Mouse (Mus musculus) adrenal gland, adult 18-20 months (tissue): Measurements from ENCODE around the gene Rrm2. TPM values are rescaled to one million over a fixed set of nuclear protein-coding genes. Genes with fewer than 3 reads are reported as not detected.

Experiments used
- DNase-seq, 2 experiments: peaks; one replicate each; pipeline ENCODE4 v3.0.0; 2021 to 2022; ENCODE audit warnings: low spot score in 2 of 2
- total RNA-seq, 2 experiments: library from RNA; stranded (reverse); gene quantifications; 1 replicate in 1 of 2; 2 replicates in 1 of 2; pipeline ENCODE4 v1.2.3; 2021

The Rrm2 gene
- total RNA-seq, 2 experiments from 2014 or later = 4.6 to 5.1 TPM

DNA sequence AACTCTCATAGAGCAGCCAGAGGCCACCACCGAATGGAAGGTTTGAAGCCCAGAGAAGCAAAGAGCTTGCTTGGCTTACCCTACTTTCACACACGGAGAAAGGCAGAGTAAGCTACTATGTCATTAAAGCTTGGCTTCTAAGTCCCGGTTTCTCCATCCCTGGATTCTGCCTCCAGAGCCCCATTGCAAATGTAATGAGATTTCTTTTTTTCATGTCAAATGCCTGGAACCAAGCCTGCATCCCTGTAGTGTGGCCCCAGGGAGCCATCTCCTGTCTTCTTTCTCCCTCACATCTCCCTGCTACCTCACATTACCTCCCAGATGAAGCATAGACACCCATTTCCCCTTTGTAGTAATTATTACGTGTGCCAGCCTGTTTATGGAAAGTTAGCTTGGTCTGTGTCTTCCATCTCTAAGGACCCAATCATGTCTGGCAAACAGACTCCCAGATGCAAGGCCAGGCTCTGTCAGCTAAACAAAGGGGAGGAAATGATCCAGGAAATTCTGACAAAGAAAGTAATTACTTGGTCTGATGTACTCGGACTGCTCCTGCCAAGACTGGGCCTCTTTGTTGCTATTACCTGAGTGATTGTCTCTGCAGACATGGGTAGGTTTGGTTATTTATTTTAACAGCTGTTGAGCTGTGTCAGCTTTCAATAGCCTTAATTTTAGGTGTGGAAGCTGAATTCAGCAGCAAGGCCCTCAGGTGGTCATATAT, 38.7 kb downstream of the Rrm2 start:
- no peak for DNase-seq

DNA sequence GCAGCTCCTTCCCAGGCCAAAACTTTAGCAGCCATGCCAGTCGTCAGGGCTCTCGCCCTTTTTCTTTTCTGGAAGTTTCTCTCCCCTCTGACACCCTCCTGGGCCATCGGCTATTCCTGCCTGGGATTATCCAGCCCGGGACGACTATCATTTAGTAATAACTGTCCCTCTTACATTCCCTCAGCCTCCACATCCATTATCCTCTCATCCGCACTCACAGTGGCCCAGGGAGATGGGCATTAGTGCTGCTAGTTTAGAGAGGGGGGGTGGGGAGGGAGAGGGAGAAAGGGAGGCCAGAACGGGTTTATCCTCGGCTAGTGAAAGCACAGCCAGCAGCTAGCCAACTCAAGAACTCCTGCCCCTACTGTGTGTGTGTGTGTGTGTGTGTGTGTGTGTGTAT, 39.3 kb downstream of the Rrm2 start:
- no peak for DNase-seq

DNA sequence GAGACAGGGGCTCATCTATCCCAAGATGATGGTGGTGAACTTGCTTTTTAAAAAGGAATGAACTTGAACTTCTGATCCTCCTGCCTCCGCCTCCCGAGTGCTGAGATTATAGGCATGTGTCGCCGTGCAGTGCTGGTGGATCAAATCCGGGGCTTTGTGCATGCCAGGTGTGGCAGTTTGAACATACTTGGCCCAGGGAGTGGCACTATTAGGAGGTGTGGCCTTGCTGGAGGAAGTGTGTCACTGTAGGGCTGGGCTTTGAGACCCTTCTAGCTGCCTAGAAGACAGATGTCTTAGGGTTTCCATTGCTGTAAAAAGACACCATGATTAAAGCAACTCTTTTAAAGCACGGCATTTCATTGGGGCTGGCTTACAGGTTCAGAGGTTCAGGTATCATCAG, 42.5 kb downstream of the Rrm2 start:
- DNase-seq = no peak

DNA sequence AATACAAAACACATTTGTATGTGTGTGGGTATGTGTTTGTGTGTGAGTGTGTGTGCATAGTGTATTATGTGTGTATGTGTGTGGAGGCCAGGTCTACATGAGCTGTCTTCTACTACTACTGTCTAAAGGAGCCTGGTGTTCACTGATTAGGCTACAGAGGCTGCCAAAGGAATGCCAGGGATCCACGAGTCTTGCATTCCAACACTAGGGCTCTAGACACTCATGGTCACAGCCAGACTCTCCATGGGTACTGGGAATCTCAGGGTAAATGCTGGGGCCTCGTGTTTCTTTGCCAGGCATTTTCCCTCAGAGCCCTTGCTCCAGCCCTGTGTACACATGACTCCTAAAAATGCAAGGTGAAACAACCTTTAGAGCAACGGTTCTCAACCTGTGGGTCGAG, 45.6 kb downstream of the Rrm2 start:
- DNase-seq = no peak

DNA sequence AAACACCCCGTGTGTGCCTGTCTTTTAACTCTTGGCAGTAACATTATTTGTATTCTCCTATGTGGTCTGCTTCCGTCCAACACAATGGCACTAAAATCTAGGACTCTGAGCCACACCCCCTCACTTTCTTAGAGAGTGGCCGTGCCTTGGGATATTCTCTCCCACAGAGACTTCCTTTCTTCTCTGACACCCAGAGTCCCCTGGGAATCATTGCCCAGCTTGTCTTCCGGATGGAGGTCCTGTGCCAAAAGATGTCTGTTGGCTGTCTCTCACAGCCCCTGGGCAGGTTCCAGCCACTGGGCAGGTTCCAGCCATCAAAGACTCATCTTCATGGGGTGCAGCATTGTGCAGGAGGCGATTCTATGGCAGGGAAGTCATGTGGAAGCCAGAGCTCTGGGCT, 46.7 kb downstream of the Rrm2 start:
- no peak for DNase-seq

DNA sequence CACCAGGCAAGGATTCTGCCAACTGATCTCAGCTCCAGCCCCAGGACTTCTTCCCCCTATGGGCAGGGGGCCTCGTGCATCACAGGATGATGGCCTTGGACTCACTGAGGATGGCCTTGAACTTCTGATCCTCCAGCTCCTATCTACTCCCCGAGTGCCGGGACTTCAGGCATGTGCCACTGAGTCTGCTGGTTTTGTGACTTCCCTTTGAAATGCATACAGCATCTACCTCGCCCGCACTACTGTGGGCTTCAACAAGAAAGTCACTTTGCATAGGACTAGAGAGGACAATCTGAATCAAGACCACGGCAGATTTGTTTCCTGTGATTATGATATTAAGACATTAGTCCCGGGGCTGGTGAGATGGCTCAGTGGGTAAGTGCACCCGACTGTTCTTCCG, 47.4 kb downstream of the Rrm2 start:
- DNase-seq = no peak

DNA sequence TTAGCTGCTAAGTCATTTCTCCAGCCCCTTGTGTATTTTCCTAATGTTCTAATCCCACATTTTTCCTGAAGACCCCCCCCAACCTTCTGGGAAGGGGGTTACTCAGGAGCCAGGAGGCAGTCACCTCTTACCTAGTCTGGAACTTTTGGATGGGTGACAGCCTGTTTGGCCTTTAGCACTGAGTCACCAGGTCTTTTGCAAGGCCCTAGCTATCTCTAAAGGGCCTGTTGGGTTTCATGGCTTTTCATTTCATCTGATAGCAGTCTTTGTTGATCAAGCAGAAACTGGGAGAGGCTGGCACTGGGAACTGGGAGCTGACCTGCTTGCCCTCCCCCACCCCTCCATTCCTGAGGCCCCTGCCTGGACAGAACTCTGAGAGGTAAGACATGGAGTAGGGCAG, 49.3 kb downstream of the Rrm2 start:
- peak in 1 of 2 experiments; percentile 17 for DNase-seq

DNA sequence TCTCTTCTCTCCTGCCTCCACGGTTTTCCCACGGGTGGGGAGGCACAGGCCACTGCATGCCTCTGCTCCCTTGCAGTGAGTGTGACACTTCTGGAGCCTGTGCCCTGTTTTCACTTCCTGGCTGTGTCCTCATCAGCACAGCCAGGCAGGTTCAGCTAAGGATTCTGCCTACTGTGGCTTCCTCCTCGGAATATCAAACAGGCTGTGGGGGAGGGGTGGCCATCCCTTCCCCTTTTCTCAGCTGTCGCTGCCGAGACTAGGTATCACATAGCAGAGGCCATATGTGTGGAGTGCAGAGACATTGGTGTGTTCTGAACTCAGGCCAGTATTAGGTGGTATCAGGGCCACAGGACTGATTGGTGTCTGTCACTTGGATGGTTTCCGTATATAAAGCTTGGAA, 50.3 kb downstream of the Rrm2 start:
- DNase-seq = no peak

DNA sequence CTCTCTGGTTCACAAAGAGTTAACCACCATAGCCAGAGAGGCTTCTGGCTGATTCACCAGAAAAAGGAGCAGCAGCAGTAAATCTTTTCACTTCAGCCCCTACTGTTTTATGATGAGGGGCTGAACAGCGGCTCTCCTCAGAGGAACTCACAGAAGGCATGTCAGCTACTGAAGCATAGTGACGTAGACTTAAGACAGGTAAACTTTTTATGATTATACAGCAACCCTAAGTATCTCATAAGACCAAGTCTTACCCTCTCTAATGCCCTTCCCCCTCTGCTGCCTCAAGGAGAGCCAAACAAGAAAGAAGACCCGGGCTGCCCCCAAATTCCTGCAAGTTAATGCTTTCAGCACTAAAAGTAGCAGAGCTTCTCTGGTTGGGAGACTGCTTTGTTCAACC, 54.2 kb downstream of the Rrm2 start:
- DNase-seq = no peak

Other genes starting within 250 kb of the Rrm2 start
- 1 to 10 TPM; 8.6 to 9.8 TPM for gene Taf1b, start 209.9 kb upstream of the Rrm2 start, total RNA-seq
- gene Grhl1, start 136.0 kb upstream of the Rrm2 start, total RNA-seq = 1 to 10 TPM in 1 of 2 experiments, under 1 TPM in 1; 0.89 to 1.7 TPM
- gene Klf11, start 57.0 kb upstream of the Rrm2 start, total RNA-seq = 10 to 100 TPM; 10.7 to 15.5 TPM
- 1 to 10 TPM; 3.9 to 6.2 TPM for gene Cys1, start 26.4 kb upstream of the Rrm2 start, total RNA-seq
- gene Mboat2, start 122.6 kb downstream of the Rrm2 start, total RNA-seq = 10 to 100 TPM; 16.9 to 22.8 TPM